ENCODE assay signal across 12 mouse cellular contexts in the genomic region with DNA sequence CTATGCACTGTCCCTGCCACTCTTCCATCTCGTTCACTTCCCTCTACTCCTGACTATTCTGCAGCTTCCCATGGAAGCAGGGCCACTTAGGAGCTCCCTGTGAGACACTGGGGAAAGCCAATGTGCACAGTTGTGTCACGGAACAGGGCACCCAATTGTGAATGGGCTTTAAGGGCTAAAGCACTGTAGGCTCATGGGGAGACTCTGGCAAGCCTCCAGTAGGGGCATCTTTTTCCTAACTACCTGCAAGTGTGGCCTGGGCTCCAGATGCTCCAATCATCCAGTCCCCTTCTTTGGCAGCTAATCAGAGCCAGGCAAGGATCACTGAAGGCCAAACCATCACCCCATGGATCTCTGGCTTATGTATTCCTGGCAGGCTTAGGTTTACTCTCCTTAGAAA.
"Had no signal": no experiment of that assay in that cellular context is flagged by ENCODE, and none has a peak within 500 bp of the region (broad histone marks: within the 10 kb centered on the region; RNA-seq: fewer than 3 reads in every experiment).

No protein-coding gene starts in this region.

- H3K4me3 ChIP-seq: kidney, embryonic 15.5 days; limb, embryonic 15.5 days; liver, embryonic 12.5 days; midbrain, embryonic 12.5 days; neural tube, embryonic 13.5 days had no signal

- H3K27me3 ChIP-seq: kidney, embryonic 15.5 days; liver, embryonic 12.5 days; midbrain, embryonic 12.5 days; neural tube, embryonic 13.5 days had no signal

- ATAC-seq: liver, embryonic 12.5 days; midbrain, embryonic 16.5 days had no signal

- DNase-seq: kidney, postnatal 14 days; lung, embryonic 14.5 days; lung, postnatal 10 days; right cerebral cortex, postnatal 14 days; thymus, postnatal 4 days had no signal

- H3K36me3 ChIP-seq: limb, embryonic 15.5 days; liver, embryonic 12.5 days; midbrain, embryonic 12.5 days; neural tube, embryonic 13.5 days had no signal

- H3K9me3 ChIP-seq: kidney, embryonic 15.5 days; limb, embryonic 15.5 days; liver, embryonic 12.5 days; midbrain, embryonic 12.5 days had no signal

- H3K4me1 ChIP-seq: kidney, embryonic 15.5 days; limb, embryonic 15.5 days; liver, embryonic 12.5 days had no signal

- H3K27ac ChIP-seq: kidney, embryonic 15.5 days; limb, embryonic 15.5 days; liver, embryonic 12.5 days; macrophage; midbrain, embryonic 12.5 days; neural tube, embryonic 13.5 days had no signal
